ENCODE assay signal across 18 mouse cellular contexts in the genomic region with DNA sequence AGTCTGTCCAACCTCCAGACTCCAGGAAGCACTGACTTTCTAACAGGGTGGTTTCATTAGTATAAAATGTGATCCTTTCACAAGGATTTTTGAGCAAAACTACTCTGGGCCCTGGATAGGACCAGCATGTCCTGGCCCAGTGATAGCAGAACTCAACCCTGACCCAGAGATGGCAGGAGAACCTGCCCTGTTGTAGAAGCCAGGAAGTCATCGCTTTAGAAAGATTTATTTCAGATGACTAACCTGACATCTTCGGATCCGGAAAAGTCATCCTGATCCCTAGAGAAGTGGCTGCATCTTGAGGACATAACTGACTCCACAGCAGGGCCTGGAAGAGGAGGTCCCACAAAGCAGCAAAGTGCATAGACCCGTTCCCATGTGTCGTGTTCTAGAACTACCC. TPM values are rescaled to one million over a fixed set of nuclear protein-coding genes. Genes with fewer than 3 reads are reported as not detected.
"Had no signal": no experiment of that assay in that cellular context is flagged by ENCODE, and none has a peak within 500 bp of the region (broad histone marks: within the 10 kb centered on the region; RNA-seq: fewer than 3 reads in every experiment).

No protein-coding gene starts in this region.

- DNase-seq: retina, postnatal 1 day; right cerebral cortex, adult 18-20 months; right cerebral cortex, postnatal 14 days; right cerebral cortex, postnatal 25 days; right cerebral cortex, postnatal 4 days; spleen, adult 18-20 months; thymus, adult 18-20 months; thymus, adult 2 months; thymus, postnatal 14 days; thymus, postnatal 25 days; thymus, postnatal 36 days; thymus, postnatal 4 days had no signal

- H3K27ac ChIP-seq: neural tube, embryonic 13.5 days; neural tube, embryonic 15.5 days; stomach, embryonic 15.5 days had no signal

- H3K4me3 ChIP-seq: neural tube, embryonic 13.5 days; neural tube, embryonic 15.5 days; stomach, embryonic 15.5 days had no signal

RNA-seq across cellular contexts. Expression of gene Eps8l3, which starts 37.2 kb away (rescaled TPM):
- total RNA-seq: neutrophil, adult 5-6 weeks had no signal
- polyA plus RNA-seq: neural tube, embryonic 13.5 days; neural tube, embryonic 14.5 days; neural tube, embryonic 15.5 days; urinary bladder, adult 2 months had no signal
